Mouse (Mus musculus) liver, adult 2 months (tissue): ENCODE results near the gene Fam207a. TPM values are rescaled to one million over a fixed set of nuclear protein-coding genes. Genes with fewer than 3 reads are reported as not detected.

Experiments used
- DNase-seq: peaks from one replicate; pipeline ENCODE4 v3.0.0-alpha.2; 2011; ENCODE audit warnings: low read depth, low spot score; ENCODE audit errors: extremely low read depth
- H3K27ac ChIP-seq: fragments of 200-500 bp; replicated peaks from 2 replicates; pipeline ENCODE4 v1.5.1; 2012; ENCODE audit warnings: low read depth, mild to moderate bottlenecking, control low read depth, inconsistent platforms, low read length; ENCODE audit not compliant: insufficient read depth
- H3K27me3 ChIP-seq: fragments of 200-500 bp; 2 replicates; pipeline ENCODE4 v1.6.1; 2012; ENCODE audit warnings: mild to moderate bottlenecking, moderate library complexity, low read length, inconsistent platforms; ENCODE audit not compliant: control insufficient read depth, insufficient read depth
- H3K36me3 ChIP-seq: fragments of 200-500 bp; 2 replicates; pipeline ENCODE4 v1.6.1; 2012; ENCODE audit warnings: low read length, inconsistent platforms; ENCODE audit not compliant: control insufficient read depth, insufficient read depth
- H3K4me1 ChIP-seq: fragments of 200-500 bp; 2 replicates; pipeline ENCODE4 v1.6.1; 2011; ENCODE audit warnings: low read length; ENCODE audit not compliant: control insufficient read depth, insufficient read depth
- H3K4me3 ChIP-seq: fragments of 200-500 bp; 2 replicates; pipeline ENCODE4 v1.5.1; 2011; ENCODE audit warnings: low read depth, mild to moderate bottlenecking, control low read depth, low read length, moderate library complexity; ENCODE audit not compliant: insufficient read depth
- H3K79me2 ChIP-seq: fragments of 200-500 bp; 2 replicates; pipeline ENCODE4 v1.6.1; 2012; ENCODE audit warnings: inconsistent platforms, mild to moderate bottlenecking, low read length, moderate library complexity; ENCODE audit not compliant: control insufficient read depth, insufficient read depth
- H3K9ac ChIP-seq: fragments of 200-500 bp; 2 replicates; pipeline ENCODE4 v1.6.1; 2012; ENCODE audit warnings: low read depth, mild to moderate bottlenecking, control low read depth, inconsistent platforms, low read length
- CTCF ChIP-seq: fragments of 200-500 bp; IDR thresholded peaks from 2 replicates; pipeline ENCODE4 v1.5.1; 2011; ENCODE audit warnings: low read depth, low read length, control low read depth
- POLR2A ChIP-seq: fragments of 200-500 bp; IDR thresholded peaks from 2 replicates; pipeline ENCODE4 v1.6.1; 2011; ENCODE audit warnings: low read length, control low read depth; ENCODE audit not compliant: insufficient read depth; ENCODE audit errors: extremely low read depth
- WGBS: fragments of 180-500 bp; shearing (Covaris S2); methylation state at CpG from one replicate; pipeline ENCODE4 v1.1.7; 2018; 5-methylcytosine and 5-hydroxymethylcytosine counted together
- polyA plus RNA-seq: library from polyadenylated mRNA; depleted of rRNA; stranded (reverse); fragments of >200 nt; gene quantifications from 2 replicates; pipeline ENCODE4 v1.2.3, GENCODE M21; 2012
- total RNA-seq: library from RNA; depleted of rRNA; stranded (reverse); fragments of >200 nt; gene quantifications from 2 replicates; pipeline ENCODE4 v1.2.3, GENCODE M21; 2014

The Fam207a gene
- total and polyA plus RNA-seq, 2 experiments, result 12.7 to 27.3 TPM

DNA sequence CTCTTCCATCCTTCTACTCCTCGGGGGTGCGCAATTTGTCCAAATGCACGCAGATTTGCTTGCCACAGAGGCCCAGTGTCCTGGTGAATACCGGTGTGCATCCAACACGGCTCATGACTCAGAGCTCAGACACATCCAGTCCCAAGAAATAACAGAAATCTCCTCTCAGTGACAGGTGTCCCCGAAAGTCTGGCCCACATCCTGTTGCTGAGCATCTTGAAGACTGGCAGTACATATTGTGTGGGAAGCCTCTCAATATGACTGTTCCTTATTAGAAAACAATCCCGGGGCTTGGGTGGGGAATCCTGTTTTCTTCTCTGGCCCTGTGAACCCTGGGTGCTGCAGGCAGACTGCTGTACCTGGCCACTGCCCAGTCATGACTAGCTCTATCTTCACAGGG, 41.0 kb upstream of the Fam207a start:
- no peak for DNase-seq
- Histone ChIP-seq H3K27ac (no peak overlapping the region), H3K79me2 (no peaks in the 10 kb centered on the region), H3K4me1 (no peaks in the 10 kb centered on the region), H3K36me3 (no peaks in the 10 kb centered on the region), H3K9ac (no peak overlapping the region), H3K27me3 (no peaks in the 10 kb centered on the region), H3K4me3 (no peak overlapping the region)
- WGBS, result 96% methylated on average over 7 of the region's 7 CpGs
- TF ChIP-seq POLR2A, result no peak
- TF ChIP-seq CTCF, result no peak

DNA sequence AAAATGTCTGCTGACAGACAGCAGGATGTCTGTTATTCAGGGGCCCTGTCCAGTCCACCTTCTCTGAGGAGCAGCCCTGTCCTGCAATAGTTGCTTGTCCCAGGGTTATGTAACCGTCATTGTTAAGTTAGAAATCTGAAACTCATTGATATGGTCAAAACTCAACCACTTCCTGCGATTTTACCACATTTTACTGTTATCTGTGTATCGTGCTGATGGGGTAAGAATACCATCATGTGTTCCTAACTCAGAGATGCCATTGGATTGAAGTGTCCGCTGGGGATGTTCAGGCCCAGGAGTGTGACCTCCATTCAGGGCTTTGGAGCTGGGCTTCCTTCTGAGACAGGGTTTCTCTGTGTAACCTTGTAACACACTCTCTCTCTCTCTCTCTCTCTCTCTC, 39.3 kb upstream of the Fam207a start:
- no peak for TF ChIP-seq POLR2A
- TF ChIP-seq CTCF, result no peak

DNA sequence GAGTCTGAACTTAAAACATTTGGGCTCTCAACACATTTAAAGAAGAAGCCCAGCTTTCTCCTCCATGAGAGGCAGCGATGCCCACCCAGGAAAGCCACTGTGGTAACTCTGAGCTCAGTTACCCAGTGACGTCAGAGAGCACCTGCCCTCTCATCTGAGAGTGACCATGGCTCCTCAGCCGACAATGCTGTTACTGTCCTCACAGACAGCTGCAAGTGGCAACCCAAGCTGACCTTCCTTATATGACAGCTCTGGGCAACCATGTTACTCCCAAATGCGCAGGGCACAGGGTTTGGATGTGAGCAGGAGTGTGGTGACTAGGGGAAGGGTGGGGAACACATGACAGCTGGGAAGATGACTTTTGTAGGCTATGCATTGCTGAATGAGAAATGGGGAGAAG, 37.7 kb upstream of the Fam207a start:
- 87% methylated on average over 4 of the region's 4 CpGs for WGBS
- DNase-seq, result no peak
- no peak overlapping the region for H3K4me3 ChIP-seq
- H3K4me1 ChIP-seq, result no peaks in the 10 kb centered on the region
- no peaks in the 10 kb centered on the region for H3K36me3 ChIP-seq
- H3K79me2 ChIP-seq, result no peaks in the 10 kb centered on the region
- H3K9ac ChIP-seq, result no peak overlapping the region
- no peaks in the 10 kb centered on the region for H3K27me3 ChIP-seq
- no peak for TF ChIP-seq POLR2A
- TF ChIP-seq CTCF, result no peak
- H3K27ac ChIP-seq, result no peak overlapping the region

More for the DNA sequence above, 39.3 kb upstream of the Fam207a start:
- no peak for DNase-seq
- no peaks in the 10 kb centered on the region for H3K79me2 ChIP-seq
- WGBS, result 91% methylated on average over 4 of the region's 4 CpGs
- H3K4me3 ChIP-seq, result no peak overlapping the region
- no peak overlapping the region for H3K9ac ChIP-seq
- H3K36me3 ChIP-seq, result no peaks in the 10 kb centered on the region
- no peaks in the 10 kb centered on the region for H3K27me3 ChIP-seq
- no peak overlapping the region for H3K27ac ChIP-seq
- no peaks in the 10 kb centered on the region for H3K4me1 ChIP-seq

DNA sequence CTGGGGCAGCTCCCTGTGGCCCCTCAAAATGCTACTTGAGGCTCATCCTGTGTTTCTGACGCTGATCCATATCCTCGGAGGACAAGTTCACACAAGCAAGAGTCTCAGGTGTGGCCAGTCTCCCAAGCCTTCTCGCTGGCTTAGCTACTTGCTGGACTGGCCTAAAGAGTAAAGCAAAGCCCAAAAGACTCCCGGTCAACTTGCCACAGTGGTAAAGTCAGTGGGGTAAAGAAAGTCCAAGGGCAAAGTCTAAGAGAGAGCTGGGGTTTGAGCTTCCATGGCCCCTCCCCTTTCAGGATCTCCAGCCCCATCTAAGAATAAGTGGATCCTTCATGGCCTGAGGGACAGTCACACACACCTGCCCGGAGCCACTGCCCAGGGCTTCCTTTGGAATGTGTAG, 36.6 kb upstream of the Fam207a start:
- 84% methylated on average over 5 of the region's 5 CpGs for WGBS
- DNase-seq, result no peak

DNA sequence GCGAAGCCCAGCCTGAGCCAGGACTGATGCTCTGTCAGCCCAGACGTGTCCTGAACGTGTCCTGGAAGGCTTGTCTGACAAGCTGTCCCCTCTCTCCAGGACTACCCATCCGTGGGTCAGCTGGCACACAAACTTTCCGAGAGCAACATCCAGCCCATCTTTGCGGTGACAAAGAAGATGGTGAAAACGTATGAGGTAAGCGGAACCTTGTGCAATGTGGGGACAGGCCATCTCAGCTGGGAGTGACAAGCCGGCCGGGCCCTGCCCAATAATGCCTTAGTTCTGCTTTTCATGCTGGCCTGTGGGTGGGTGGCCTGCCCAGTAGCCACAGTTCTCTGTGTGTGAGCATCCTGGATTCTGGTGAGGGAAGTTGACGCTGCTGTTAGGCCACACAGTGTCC, 35.3 kb upstream of the Fam207a start:
- Histone ChIP-seq H3K36me3 (no peaks in the 10 kb centered on the region), H3K9ac (no peak overlapping the region), H3K27ac (no peak overlapping the region), H3K4me3 (no peak overlapping the region), H3K27me3 (no peaks in the 10 kb centered on the region), H3K79me2 (no peaks in the 10 kb centered on the region), H3K4me1 (no peaks in the 10 kb centered on the region)
- TF ChIP-seq POLR2A (no peak), CTCF (no peak)
- WGBS, result 81% methylated on average over 11 of the region's 11 CpGs
- DNase-seq, result no peak

More for the DNA sequence above, 36.6 kb upstream of the Fam207a start:
- no peak overlapping the region for H3K27ac ChIP-seq
- H3K36me3 ChIP-seq, result no peaks in the 10 kb centered on the region
- no peaks in the 10 kb centered on the region for H3K4me1 ChIP-seq
- H3K27me3 ChIP-seq, result no peaks in the 10 kb centered on the region
- H3K79me2 ChIP-seq, result no peaks in the 10 kb centered on the region
- no peak overlapping the region for H3K4me3 ChIP-seq
- H3K9ac ChIP-seq, result no peak overlapping the region
- TF ChIP-seq POLR2A, result no peak
- TF ChIP-seq CTCF, result no peak

DNA sequence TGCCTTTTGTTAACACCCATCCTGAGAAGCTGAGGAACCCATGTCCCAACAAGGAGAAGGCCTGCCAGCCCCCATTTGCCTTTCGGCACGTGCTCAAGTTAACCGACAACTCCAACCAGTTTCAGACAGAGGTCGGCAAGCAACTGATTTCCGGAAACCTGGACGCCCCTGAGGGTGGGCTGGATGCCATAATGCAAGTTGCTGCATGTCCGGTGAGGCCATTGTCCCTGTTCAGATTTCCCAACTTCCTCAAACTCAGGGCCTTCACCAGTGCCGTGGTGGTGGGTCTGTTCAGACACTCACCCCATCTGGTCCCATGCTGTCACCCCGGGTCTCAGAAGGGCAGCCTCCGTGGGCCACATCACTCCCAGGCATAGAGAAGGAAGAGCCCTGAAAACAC, 33.0 kb upstream of the Fam207a start:
- no peaks in the 10 kb centered on the region for H3K4me1 ChIP-seq
- no peak overlapping the region for H3K27ac ChIP-seq
- H3K9ac ChIP-seq, result no peak overlapping the region
- no peaks in the 10 kb centered on the region for H3K36me3 ChIP-seq
- no peak overlapping the region for H3K4me3 ChIP-seq
- no peak for DNase-seq
- H3K79me2 ChIP-seq, result no peaks in the 10 kb centered on the region
- no peaks in the 10 kb centered on the region for H3K27me3 ChIP-seq
- WGBS, result 92% methylated on average over 10 of the region's 10 CpGs
- TF ChIP-seq POLR2A (no peak), CTCF (no peak)
